Mouse (Mus musculus) cerebellum, postnatal 36 days (tissue): ENCODE results near the gene Ascl3.

Source experiments
- DNase-seq, 2 experiments: peaks; one replicate each; pipeline ENCODE4 v3.0.0; 2021 to 2022; ENCODE audit warnings: mixed read lengths in 2 of 2

Gene Ascl3

DNA sequence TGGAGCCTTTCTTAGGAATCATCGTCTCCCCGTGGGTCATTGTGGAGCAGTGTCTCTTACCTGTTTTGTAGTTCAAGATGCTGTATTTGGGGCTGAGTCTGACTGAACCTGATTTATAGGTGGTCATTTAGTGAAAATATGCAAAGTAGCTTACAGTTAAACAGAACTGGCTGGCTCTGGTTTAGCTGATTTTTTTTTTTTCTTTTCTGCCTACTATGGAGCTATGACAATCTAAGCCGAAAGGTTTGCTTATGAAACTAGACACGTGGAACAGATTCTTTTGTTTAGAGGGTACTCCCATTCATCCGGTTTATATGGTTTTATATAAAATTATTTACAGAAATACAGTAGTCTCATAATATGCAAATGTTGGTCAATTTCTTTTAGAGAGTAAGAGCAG is at the start of gene Ascl3:
TSS of gene Ascl3 (minus strand) at position 101 of the 400 bp plus-strand sequence.
- DNase-seq: no peak

DNA sequence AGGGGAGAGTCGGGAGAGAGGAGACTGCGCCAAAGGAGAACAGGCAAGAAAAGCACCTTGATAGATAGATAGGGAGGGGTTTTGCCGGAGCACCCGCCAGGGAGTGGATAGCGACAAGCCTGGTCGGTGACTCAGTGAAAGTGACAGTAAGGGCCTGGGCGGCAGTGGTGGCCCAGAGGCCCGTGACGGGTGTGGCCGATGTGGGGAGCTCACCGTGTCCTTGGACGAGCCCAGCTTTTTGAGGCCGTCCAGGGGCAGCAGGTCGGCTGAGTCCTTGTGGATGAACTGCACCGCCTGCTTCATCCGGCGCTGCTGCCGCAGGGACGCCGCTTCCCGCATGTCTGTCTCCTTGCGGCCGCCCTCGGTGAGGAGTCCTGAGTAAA is 49.6 kb upstream of the Ascl3 start:
- DNase-seq: no peak

DNA sequence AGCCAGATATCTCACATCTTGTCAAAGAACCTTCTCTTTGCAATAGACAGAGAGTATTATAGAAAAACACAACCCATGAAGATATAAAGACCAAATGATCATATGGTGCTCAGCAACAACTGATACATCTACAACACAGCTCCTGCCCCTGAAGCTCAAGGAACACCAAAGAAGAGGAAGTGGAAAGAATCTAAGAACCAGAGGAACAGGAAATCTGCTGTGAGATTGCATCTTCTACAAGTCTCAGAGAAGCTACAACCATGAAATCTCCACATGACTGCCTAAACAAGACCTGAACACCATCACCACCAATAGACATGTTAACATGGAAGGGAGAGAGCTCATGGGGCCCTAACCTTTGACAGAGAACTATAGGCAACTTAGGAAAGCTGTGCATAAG is 40.7 kb upstream of the Ascl3 start:
- DNase-seq: no peak

DNA sequence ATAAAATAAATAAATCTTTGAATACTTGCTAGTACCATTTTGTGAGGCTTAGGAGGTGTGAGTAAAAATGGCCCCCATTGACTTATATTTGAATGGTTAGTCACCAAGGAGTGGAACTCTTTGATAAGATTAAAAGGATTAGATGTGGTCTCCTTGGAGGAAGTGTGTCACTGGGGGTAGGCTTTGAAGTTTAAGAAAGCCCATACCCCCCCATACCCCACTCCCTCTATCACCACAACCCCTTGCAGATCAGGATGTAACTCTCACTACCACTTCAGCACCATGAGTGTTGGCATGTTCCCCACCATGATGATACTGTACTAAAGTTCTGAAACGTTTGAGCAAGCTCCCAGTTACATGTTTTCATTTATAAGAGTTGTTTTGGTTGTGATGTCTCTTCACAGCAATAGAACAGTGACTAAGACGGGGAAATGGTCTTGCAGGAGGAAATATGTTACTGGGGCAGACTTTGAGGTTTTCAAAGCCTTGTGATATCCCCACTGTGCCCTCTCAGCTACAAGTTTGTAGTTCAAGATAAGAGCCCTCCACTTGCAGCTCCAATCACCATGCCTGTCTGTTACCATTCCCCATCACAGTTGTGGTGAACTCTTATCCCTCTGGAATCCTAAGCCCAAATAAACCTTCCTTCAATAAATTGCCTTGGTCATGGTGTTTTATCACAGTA is 37.3 kb upstream of the Ascl3 start:
- no peak for DNase-seq

DNA sequence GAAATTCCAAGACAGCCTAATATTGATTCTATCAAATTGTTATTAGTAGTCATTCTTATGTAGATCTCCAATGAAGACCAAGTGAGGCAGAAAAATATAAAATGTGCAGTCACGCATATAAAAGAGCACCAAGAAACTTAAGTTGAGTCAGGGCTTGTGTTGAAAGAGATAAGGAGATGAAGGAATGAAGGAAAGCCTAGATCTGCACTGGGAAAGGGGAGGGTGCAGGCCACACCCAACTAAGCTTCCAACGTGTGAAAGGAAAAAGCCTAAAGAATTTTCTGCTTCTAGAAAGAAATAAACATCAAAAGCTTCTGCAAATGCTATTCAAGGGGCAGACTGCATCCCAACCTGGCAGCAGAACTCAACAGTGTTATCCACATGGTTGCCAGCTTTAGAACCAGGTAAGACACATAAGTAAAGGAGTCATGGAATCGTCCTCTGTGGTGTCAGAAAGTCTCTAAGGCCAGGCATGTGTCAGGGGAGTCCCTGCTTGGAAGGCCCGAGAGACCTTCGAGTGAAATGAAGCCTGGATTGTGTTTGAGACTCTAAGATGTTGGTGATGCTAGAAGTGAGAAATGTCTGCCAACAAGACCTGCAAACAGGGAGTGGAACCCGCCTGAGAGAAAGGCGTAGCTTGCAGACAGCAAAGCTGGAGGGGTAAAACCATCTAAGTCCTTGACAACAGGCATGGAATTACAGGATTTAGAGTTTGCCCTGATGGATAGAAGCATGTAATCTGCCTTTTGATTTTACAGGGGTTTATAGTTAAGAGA is 36.2 kb upstream of the Ascl3 start:
- no peak for DNase-seq

DNA sequence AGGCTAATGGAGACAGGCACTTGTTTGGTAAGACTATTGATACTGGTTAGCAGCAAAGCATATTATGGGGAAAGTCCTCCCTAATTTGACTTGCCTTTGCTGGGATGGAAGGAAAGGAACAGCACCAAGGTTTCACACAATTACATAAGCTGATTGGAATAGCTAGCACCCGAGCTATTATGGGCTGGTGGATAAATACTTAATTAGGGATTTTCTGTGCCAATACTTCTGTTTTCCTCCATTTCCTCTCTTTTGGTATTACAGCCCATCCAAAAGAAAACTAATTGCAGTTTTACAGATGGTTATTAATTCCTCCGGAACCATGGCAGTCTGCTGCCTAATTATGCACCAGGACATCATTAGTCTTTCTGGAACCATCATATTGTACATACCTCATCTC is 32.5 kb upstream of the Ascl3 start:
- DNase-seq: no peak

DNA sequence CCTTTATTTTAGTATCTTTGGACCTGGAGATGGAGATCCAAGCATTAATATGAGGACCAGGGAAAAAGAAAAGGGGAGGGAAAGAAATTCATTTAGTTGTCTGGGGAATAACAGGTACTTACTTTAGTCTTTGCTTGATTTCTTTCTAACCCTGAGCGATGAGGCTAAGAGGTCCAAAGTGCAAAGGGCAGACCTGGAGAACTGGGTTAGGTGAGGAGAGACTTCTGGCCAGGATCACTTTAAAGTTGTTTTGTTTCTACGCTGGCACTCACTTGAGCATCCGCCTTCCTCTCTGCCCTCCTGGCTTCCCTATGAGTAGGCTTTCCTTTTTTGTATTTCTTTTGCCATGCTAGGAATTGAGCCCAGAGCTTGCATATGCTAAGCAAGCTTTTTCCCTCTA is 24.8 kb upstream of the Ascl3 start:
- no peak for DNase-seq

DNA sequence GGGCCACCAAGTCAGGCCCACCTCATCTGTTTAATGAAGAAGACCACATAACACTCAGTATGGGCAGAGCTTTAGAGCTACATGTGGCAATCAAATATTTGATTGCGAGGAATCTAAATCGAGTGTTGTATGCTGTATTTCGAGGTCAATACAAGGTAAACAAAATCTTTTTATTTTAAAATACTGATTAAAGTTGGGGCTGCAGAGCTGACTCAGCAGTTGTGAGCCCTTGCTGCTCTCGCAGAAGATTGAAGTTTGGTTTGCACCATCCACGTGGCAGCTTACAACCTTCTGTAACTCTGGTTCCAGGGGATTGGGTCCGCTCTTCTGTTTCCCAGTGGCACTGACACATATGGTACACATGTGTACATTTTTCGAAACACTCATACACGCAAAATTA is 22.5 kb upstream of the Ascl3 start:
- no peak for DNase-seq

DNA sequence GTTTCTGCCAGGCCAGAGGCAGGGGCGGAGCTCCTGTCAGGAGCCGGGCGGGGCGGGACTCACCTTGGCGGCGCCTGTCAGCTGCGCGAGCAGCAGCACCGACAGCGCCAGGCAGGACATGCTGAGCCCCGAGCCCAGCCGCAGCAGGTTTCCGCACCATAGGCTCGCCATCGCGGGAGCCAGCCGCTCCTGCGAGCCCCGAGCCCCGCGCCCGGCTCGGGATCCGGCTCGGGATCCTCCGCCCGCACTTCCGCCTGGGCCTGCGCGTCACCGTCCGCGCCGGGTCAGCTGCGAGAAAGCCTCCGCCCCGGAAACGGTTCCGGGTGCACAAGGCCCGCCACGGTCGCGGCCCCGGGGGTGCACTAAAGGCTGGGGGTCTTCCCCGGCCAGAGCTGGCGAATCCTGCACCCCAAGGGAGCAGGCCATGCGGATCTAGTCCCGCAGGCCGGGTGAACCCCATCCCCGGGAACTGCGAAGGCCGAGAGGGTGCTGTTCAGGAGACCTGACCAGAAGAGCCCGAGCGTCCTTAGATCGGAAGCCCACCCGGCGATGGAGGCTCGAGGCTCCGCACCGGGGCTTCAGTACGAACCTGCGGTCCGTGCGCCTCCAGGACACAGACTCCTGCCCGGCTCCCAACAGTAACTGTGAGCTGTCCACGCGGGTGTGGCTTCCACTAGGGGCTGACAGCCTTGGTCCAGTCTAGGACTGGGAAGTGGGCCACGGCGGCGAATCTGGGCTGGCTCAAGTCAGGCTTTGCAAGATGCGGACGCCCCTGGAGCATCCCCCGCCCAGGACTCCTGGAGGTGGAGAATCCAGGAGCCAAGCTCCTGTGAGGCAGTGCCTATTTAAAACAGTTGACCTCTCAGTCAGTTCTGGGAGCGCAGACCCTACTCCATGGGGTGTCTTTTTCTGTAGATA is 20.7 kb upstream of the Ascl3 start, which contains the start of gene Tmem9b:
TSS of gene Tmem9b (minus strand) at position 868 of the 918 bp plus-strand sequence.
- DNase-seq: peak; percentile 80

DNA sequence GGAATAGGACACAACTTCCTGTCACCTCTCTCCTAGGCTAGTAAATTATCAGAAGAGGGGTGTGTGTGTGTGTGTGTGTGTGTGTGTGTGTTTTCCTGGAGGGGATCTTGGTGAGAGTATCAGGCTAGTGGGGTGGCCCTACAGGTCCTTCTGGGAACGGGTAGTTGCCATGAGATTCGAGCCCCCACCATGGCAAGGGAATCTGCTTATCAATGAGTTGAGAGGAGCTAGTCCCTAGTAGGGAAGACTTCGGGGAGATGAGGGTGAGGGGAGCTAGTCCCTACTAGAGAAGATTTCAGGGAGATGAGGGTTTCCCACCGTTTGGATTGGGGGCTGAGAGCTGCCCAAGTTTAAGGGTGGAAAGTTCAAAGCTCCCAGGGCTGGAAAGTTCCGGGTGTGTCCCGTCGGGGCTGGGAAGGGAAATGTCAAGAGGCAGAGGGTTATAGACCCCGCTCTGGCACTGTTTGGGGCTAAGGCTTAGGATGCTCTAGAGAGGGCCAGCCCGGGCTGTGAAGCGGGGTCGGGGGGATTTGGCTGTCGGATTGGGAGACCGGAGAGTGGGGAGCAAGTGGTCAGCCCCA is 20.0 kb upstream of the Ascl3 start:
- peak in 1 of 2 experiments; percentile 6 for DNase-seq

DNA sequence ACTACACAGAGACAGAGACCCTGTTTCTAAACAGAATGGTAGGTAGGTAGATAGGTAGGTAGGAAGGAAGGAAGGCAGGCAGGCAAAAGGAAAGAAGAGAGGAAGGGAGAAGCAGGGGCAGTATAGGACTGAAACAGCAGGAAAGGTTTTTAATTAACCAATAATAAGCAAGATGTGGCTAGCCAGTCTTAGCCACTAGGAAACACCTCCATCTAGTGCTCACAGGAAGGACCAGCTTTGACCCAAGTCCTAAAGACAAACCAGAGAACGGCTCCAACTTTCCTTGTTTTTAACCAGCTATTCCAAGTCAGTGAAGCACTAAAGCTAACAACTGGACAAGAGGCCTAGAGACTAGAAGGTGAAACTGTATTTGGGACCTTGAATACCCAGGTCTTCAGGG is 16.2 kb upstream of the Ascl3 start:
- no peak for DNase-seq

DNA sequence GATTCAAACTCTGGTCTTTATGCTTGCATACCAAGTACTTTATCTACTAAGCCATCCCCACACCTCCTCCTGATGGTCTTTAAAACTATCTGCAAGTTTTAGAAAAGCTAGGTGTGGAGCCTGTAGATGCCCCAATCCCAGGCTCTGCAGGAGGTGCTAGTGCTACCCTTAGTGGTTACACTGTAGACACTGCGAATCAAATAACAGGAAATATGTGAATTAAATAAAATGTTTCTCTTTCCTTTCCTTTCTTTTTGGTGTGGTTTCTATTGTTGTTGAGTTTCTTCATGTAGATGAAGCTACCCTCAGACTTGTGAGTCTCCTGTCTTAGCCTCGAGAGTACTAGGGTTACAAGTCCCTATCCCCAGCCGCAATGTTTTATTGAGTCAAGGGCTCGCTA is 10.2 kb upstream of the Ascl3 start:
- no peak for DNase-seq

DNA sequence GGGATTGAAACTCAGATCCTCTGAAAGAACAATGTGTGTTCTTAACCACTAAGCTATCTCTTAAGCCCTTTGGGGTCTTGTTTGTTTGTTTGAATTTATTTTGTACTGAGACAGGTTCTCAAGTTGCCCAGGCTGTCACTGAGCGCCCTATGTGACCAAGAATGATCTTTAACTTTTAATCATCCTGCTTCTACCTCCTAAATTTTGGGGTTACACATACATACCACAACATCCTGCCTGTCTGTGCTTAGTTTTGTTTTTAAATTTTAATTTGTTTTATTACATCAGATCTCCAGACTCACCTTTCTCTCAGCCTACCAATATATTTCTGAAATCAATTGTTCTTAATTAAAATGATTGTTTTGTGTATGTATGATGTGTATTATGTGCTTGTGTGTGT is 9.5 kb upstream of the Ascl3 start:
- DNase-seq: no peak

DNA sequence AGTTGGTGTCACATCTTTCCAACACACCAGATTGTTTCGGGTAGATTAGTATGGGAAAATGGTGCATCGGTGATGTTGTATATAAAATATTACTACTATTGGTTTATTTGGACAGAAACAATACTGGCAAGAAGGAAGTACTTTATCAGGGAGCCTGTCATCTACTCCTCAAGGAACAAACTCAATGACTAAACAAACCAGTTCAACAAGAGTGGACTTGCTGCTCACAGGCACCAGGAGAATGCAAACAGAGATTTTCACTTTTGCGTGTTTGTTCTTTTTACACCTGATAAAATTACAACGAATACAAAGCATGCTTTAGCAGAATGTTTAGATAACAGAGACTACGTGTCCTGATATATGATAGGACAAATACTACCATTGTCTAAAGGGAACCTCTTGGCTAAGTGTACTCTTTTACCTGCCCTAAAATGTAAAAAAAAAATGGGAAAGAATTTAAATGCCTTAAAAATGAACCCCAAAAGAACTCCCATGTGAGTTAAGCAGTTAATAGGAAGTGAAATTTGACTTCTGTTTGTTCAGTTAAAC is 8.4 kb upstream of the Ascl3 start:
- no peak for DNase-seq

DNA sequence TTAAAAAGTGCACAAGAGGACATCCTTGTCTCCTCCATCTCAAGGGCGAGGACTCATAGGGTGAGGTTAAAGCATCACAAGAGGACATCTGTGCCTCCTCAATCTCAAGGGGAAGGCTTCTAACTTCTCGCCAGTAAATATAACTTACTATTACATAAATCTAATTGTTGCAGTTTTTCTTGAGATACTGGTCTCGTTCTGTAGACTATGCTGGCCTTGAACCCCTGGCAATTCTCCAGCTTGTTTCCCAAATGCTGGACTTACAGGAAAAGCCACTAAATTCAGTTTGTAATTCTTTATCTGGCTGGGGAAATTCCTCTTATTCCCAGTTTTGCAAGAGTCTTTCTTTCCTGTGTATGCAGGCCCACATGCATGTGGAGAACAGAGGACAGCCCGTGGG is 3.3 kb upstream of the Ascl3 start:
- DNase-seq: no peak

DNA sequence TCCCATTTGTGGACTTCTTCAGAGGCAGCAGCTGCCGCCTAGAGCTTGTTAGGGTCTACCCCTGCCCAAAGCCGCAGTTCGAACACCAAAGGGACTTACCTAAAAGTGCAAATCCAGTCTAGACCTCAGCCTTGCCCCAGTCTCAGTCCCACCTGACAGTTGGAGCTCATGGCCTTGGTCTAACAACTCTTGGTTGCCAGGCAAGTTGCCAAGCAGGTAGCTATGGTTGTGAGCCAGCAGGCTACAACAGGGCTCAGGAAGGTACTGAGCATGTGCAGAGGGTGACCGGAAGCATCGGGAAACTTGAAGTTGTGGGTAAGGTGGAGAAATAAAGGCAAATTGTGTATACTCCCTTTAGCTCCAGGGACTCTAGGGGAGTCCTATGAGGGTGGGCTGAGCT is 7.8 kb downstream of the Ascl3 start, which contains the start of gene BC051019:
TSS of gene BC051019 (minus strand) at position 154 of the 400 bp plus-strand sequence.
- DNase-seq: no peak

DNA sequence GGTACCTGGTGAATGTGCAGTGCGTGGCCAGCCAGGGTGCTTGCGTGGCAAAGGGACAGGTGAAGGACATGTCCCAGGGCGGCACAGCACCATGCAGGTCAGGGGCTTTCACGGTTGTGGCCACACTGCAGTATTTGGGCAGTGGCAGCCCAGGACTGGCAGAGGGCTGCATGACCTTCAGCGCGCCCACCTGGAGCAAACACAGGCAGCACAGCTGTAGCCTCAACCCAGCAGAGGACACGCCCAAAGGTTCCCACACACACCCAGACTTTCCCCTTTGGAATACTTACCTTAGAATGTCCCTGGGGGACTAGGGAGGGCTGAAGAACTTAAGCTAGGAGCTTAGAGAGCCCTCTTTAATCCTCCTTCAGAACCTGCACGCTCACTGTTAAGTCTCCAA is 8.4 kb downstream of the Ascl3 start:
- DNase-seq: no peak

DNA sequence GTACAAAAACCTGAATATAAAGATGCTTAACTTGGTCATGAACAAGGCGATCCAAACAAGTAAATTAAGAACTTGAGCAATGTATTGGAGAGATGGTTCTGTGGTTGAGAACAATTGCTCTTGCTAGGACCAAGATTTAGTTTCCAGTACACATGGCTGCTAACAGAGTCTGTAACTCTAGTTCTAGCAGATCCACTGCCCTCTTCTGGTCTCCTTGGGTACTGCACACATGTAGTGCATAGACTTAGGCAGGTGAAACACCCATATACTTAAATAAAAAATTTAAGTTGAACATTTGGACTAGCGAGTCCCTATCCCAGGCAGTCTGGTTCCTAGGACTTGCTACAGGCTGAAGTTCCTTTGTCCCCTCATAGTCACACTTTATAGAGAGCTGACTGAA is 8.9 kb downstream of the Ascl3 start:
- DNase-seq: no peak

DNA sequence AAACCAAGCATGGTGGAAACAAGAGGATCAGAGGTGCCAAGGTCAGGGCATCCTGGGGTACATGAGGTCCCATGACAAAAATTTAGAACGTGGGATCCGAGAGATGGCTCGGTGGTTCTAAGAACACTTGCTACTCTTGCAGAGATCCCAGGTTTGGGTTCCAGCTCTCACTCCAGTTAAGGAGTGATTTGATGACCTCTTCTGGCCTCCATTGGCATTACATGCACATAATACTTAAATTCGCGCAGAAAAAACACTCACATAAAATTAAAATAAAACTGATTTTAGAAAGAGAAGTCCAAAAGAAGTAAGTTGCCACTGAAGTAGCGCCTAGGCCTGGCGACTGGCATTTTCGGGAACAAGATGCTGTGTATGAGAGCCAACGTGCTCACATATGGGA is 12.2 kb downstream of the Ascl3 start:
- DNase-seq: peak in 1 of 2 experiments; percentile 42

DNA sequence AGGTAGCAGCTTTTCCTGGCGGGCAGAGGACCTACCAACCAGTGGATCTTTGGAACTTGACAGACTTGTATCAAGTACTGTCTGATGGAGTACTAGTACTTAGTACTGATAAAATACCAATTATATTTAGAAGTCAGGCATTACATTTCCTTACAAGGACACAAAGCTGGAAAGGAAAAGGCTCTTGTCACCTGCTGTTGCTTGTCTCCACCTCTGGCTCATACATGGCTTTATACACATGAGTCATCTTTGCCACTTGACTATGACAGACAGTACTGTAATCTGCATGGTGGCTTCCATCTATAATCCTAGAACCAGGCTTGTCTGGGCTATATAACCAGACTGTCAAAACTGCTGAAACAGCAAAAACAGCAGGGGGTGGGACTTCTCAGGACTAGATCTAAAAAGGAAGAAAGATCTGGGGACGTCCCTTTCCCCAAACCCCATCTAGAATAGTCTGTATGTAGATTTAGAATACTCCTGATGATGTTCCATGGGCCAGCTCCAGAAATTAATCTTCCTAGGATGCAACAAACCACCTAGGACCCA is 18.0 kb downstream of the Ascl3 start:
- no peak for DNase-seq

DNA sequence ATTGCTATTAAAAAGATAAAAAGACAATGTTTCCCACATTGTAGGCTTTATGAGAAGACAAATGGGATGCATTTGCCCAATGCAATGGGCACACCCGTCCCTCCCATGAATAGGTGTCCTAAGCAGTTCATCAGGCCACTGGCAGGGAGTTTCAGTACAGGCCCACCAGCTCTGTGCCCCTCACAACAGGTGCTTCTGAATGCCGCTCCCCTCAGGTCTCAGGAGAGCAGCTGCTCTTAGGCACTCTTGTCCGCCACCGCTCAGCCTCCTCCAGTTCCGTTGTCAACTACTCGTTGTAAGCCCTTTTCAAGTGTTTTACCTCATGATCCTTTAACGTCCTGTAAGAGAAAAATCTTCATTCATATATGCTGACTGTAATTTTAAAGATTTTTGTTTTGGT is 19.3 kb downstream of the Ascl3 start:
- DNase-seq: no peak

DNA sequence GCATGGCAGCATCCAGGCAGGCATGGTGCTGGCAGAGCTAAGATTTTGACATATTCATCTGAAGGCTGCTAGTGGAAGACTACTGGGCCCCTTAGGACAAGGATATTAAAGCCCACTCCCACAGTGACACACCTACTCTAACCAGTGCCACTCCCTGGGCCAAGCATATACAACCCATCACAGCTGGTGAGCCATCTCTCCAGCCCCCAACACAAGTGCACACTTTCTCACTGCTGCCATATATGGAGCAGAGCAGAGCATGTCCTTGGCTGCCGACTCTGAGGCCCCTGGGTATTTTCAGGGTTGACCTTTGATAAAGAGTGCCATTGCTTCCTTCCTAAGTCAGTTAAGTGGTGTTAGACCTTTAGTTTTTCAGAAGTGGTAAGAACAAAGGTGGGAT is 21.5 kb downstream of the Ascl3 start:
- no peak for DNase-seq
